Mouse (Mus musculus) CH12.LX (cell line): Measurements from ENCODE around the gene Gins1. TPM values are rescaled to one million over a fixed set of nuclear protein-coding genes. Genes with fewer than 3 reads are reported as not detected.

Source experiments
- DNase-seq: peaks from one replicate; pipeline ENCODE4 v3.0.0-alpha.2; 2013; ENCODE audit errors: extremely low read depth
- H3K27ac ChIP-seq: 2 replicates; pipeline ENCODE4 v1.5.1; 2012; ENCODE audit warnings: low read depth, mild to moderate bottlenecking, control low read depth, moderate library complexity; ENCODE audit not compliant: insufficient read depth
- H3K27me3 ChIP-seq: replicated peaks from 2 replicates; pipeline ENCODE3; 2012; ENCODE audit warnings: inconsistent platforms
- H3K36me3 ChIP-seq, 2 experiments: replicated peaks in 1 of 2; 2 replicates each; pipeline versions ENCODE3 to v1.6.1; 2012; ENCODE audit warnings: inconsistent platforms in 1 of 2, low read length in 1 of 2, mild to moderate bottlenecking in 1 of 2, mixed read lengths in 1 of 2, moderate library complexity in 1 of 2; ENCODE audit not compliant: control insufficient read depth in 1 of 2, insufficient read depth in 1 of 2
- H3K4me1 ChIP-seq, 2 experiments: 2 replicates each; pipeline ENCODE4 v1.6.1; 2012; ENCODE audit warnings: inconsistent platforms in 1 of 2, moderate library complexity in 1 of 2; ENCODE audit not compliant: insufficient read depth in 2 of 2, control insufficient read depth in 1 of 2
- H3K4me2 ChIP-seq: 2 replicates; pipeline ENCODE4 v1.6.1; 2012; ENCODE audit warnings: low read depth, mild to moderate bottlenecking, control low read depth; ENCODE audit not compliant: poor library complexity, insufficient read depth, severe bottlenecking
- H3K4me3 ChIP-seq, 3 experiments: fragments of 150-350 bp in 1 of 3; sonication (generic) in 1 of 3; replicated peaks in 1 of 3; 2 replicates each; pipeline versions ENCODE3 to v1.5.1; 2011 to 2012; ENCODE audit warnings: low read depth in 2 of 3, low read length in 2 of 3, mild to moderate bottlenecking in 2 of 3, moderate library complexity in 2 of 3, control low read depth in 1 of 3, improper control_type of control experiment in 1 of 3, inconsistent platforms in 1 of 3, mixed read lengths in 1 of 3; ENCODE audit not compliant: poor library complexity in 1 of 3
- H3K79me2 ChIP-seq: replicated peaks from 2 replicates; pipeline ENCODE4 v1.6.1; 2012; ENCODE audit warnings: mild to moderate bottlenecking, moderate library complexity; ENCODE audit not compliant: control insufficient read depth, poor library complexity, insufficient read depth, severe bottlenecking; ENCODE audit errors: extremely low read depth
- H3K9ac ChIP-seq: 2 replicates; pipeline ENCODE4 v1.6.1; 2012; ENCODE audit warnings: low read depth, mild to moderate bottlenecking, control low read depth, moderate library complexity; ENCODE audit not compliant: insufficient read depth
- H3K9me3 ChIP-seq: replicated peaks from 2 replicates; pipeline ENCODE3; 2012; ENCODE audit warnings: low read length, inconsistent platforms, mixed read lengths
- BHLHE40 ChIP-seq: IDR thresholded peaks from 2 replicates; pipeline ENCODE4 v1.6.1; 2011; ENCODE audit warnings: mild to moderate bottlenecking, low read depth, low read length, improper control_type of control experiment
- CHD1 ChIP-seq: IDR thresholded peaks from 2 replicates; pipeline ENCODE4 v1.6.1; 2012; ENCODE audit warnings: low read depth, low read length, improper control_type of control experiment, inconsistent platforms
- CHD2 ChIP-seq: IDR thresholded peaks from 2 replicates; pipeline ENCODE4 v1.6.1; 2011; ENCODE audit warnings: low read length, improper control_type of control experiment
- CTCF ChIP-seq, 2 experiments: IDR thresholded peaks in 1 of 2; conservative IDR thresholded peaks in 1 of 2; 2 replicates each; pipeline ENCODE4 v1.5.1; 2011 to 2012; ENCODE audit warnings: low read depth in 2 of 2, low read length in 2 of 2, improper control_type of control experiment in 1 of 2, inconsistent platforms in 1 of 2, mild to moderate bottlenecking in 1 of 2, moderate library complexity in 1 of 2
- E2F4 ChIP-seq: IDR thresholded peaks from 2 replicates; pipeline ENCODE4 v1.6.1; 2011; ENCODE audit warnings: low read depth, low read length, improper control_type of control experiment; ENCODE audit not compliant: insufficient replicate concordance
- EP300 ChIP-seq: IDR thresholded peaks from 2 replicates; pipeline ENCODE4 v1.6.1; 2011; ENCODE audit warnings: low read length, improper control_type of control experiment
- GABPA ChIP-seq: IDR thresholded peaks from 2 replicates; pipeline ENCODE4 v1.6.1; 2012; ENCODE audit warnings: low read depth, low read length, improper control_type of control experiment, inconsistent platforms; ENCODE audit not compliant: insufficient replicate concordance
- HCFC1 ChIP-seq: IDR thresholded peaks from 2 replicates; pipeline ENCODE4 v1.6.1; 2012; ENCODE audit warnings: low read depth, mild to moderate bottlenecking, inconsistent platforms, low read length, improper control_type of control experiment
- JUN ChIP-seq: IDR thresholded peaks from 2 replicates; pipeline ENCODE4 v1.6.1; 2011; ENCODE audit warnings: low read depth, mild to moderate bottlenecking, low read length, improper control_type of control experiment, moderate library complexity; ENCODE audit not compliant: insufficient read depth
- MAFK ChIP-seq: IDR thresholded peaks from 2 replicates; pipeline ENCODE4 v1.6.1; 2011; ENCODE audit warnings: low read length, improper control_type of control experiment; ENCODE audit not compliant: insufficient replicate concordance
- MAX ChIP-seq: IDR thresholded peaks from 2 replicates; pipeline ENCODE4 v1.6.1; 2011; ENCODE audit warnings: low read length, improper control_type of control experiment
- MAZ ChIP-seq: IDR thresholded peaks from 2 replicates; pipeline ENCODE4 v1.6.1; 2012; ENCODE audit warnings: low read depth, mild to moderate bottlenecking, inconsistent platforms, low read length, improper control_type of control experiment, moderate library complexity
- MEF2A ChIP-seq: IDR thresholded peaks from 2 replicates; pipeline ENCODE4 v1.6.1; 2014; ENCODE audit warnings: low read depth, mild to moderate bottlenecking, inconsistent platforms, low read length, improper control_type of control experiment, borderline replicate concordance
- MXI1 ChIP-seq: IDR thresholded peaks from 2 replicates; pipeline ENCODE4 v1.6.1; 2011; ENCODE audit warnings: mild to moderate bottlenecking, low read depth, low read length, improper control_type of control experiment
- NRF1 ChIP-seq: IDR thresholded peaks from 2 replicates; pipeline ENCODE4 v1.6.1; 2014; ENCODE audit warnings: low read depth, mild to moderate bottlenecking, inconsistent platforms, low read length, improper control_type of control experiment, moderate library complexity
- POLR2A ChIP-seq: IDR thresholded peaks from 2 replicates; pipeline ENCODE4 v1.6.1; 2011; ENCODE audit warnings: low read depth, mild to moderate bottlenecking, improper control_type of control experiment, low read length
- POLR2AphosphoS2 ChIP-seq: IDR thresholded peaks from 2 replicates; pipeline ENCODE4 v1.6.1; 2011; ENCODE audit warnings: low read depth, low read length, improper control_type of control experiment
- RCOR1 ChIP-seq: conservative IDR thresholded peaks from 2 replicates; pipeline ENCODE4 v1.6.1; 2012; ENCODE audit warnings: low read depth, mild to moderate bottlenecking, inconsistent platforms, low read length, improper control_type of control experiment
- TBP ChIP-seq: conservative IDR thresholded peaks from 2 replicates; pipeline ENCODE4 v1.6.1; 2011; ENCODE audit warnings: low read depth, low read length, improper control_type of control experiment
- UBTF ChIP-seq: IDR thresholded peaks from 2 replicates; pipeline ENCODE4 v1.6.1; 2012; ENCODE audit warnings: low read depth, mild to moderate bottlenecking, inconsistent platforms, low read length, improper control_type of control experiment, moderate library complexity
- USF2 ChIP-seq: conservative IDR thresholded peaks from 2 replicates; pipeline ENCODE4 v1.6.1; 2011; ENCODE audit warnings: low read depth, low read length, improper control_type of control experiment
- ZC3H11A ChIP-seq: IDR thresholded peaks from 2 replicates; pipeline ENCODE4 v1.6.1; 2012; ENCODE audit warnings: low read depth, mild to moderate bottlenecking, inconsistent platforms, low read length, improper control_type of control experiment
- ZMIZ1 ChIP-seq: IDR thresholded peaks from 2 replicates; pipeline ENCODE4 v1.6.1; 2012; ENCODE audit warnings: low read depth, mild to moderate bottlenecking, inconsistent platforms, low read length, improper control_type of control experiment
- dilution Hi-C: fragments of 300-500 bp; cut with MboI; formaldehyde crosslinking; loops from 2 replicates; pipeline ENCODE4 v1.14.3; 2020; ENCODE audit warnings: low sequenced_read_pairs; ENCODE audit not compliant: extremely low pct_unique_long_range_greater_than_20kb, extremely low pct_ligation_motif_present
- in situ Hi-C: fragments of 300-500 bp; cut with MboI; formaldehyde crosslinking; loops from 3 replicates; pipeline ENCODE4 v1.14.3; 2019; ENCODE audit warnings: low sequenced_read_pairs, low pct_ligation_motif_present, low pct_unique_long_range_greater_than_20kb, mixed read lengths
- polyA plus RNA-seq: library from polyadenylated mRNA; unstranded; fragments of >175 nt; gene quantifications from 2 replicates; pipeline ENCODE4 v1.2.1, GENCODE M21; 2012; ENCODE audit warnings: low read depth; ENCODE audit not compliant: insufficient read length
- total RNA-seq, 2 experiments: library from RNA; depleted of rRNA; stranded (reverse); fragments of 300-350 nt in 1 of 2; fragments of >200 nt in 1 of 2; gene quantifications; 2 replicates each; pipeline ENCODE4 v1.2.3; 2012 to 2014

Gene Gins1
- total and polyA plus RNA-seq, 3 experiments, result 41.4 to 76.7 (median 65.9) TPM

DNA sequence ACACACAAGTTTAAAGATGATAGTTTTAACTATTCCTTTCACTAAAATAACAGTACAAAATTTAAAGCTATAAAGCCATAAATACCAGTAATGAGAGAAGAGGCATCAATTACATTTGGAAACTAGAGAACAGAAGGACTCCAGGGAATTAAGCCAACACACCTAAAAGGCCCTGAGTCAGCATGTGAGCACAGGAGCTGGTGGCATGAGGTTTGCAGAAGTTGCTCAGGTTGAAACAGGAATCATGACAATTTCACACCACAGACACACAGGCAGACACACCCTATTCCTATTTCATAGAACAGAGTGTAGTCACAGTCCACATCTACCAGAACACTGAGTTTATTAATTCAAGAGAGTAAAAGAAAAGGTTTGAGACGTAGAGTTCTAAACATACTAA lies 30.7 kb upstream of the Gins1 start:
- H3K9me3 ChIP-seq, result no peaks in the 10 kb centered on the region
- H3K27me3 ChIP-seq, result no peaks in the 10 kb centered on the region
- H3K4me2 ChIP-seq, result no peak overlapping the region
- no peak overlapping the region for H3K4me3 ChIP-seq
- peaks cover 0 to 13% of the 10 kb centered on the region in 2 experiments for H3K36me3 ChIP-seq
- H3K27ac ChIP-seq, result no peak overlapping the region
- H3K4me1 ChIP-seq, result peaks cover 8 to 43% of the 10 kb centered on the region in 2 experiments; a peak in 3 of 4 replicates
- dilution Hi-C loops, result no loop called here
- TF ChIP-seq MAFK (0 out of 2 replicates have a peak, but pooled peaks have one; percentile 69), HCFC1 (no peak)
- peaks cover 3% of the 10 kb centered on the region; the same call in 1 of the 2 replicates for H3K79me2 ChIP-seq
- in situ Hi-C loops, result no loop called here
- H3K9ac ChIP-seq, result no peak overlapping the region
- peak; percentile 39 for DNase-seq

DNA sequence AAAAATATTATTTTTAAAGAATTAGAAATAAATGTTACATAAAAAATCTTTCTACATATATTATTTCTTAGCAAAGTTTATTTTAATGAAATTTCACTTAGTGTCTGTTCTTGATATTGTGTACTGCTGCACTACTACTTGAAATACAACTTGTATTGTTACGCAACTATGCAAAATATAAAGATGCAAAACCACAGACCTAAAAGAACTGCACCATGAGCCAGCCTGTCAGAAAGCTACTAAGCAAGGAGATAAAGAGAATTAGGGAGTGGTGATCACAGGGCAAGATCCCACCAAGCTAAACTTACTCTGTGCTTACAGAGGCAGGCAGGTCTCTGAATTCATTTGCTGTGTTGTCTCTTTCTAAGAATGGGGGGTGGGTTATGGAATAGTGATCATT lies 30.0 kb upstream of the Gins1 start:
- DNase-seq, result no peak
- Histone ChIP-seq H3K4me1 (peaks cover 3 to 36% of the 10 kb centered on the region in 2 experiments; a peak in 3 of 4 replicates), H3K4me2 (no peak overlapping the region), H3K9me3 (no peaks in the 10 kb centered on the region), H3K27me3 (no peaks in the 10 kb centered on the region), H3K9ac (no peak overlapping the region), H3K36me3 (peaks cover 0 to 13% of the 10 kb centered on the region in 2 experiments), H3K79me2 (peaks cover 3% of the 10 kb centered on the region; the same call in 1 of the 2 replicates), H3K27ac (no peak overlapping the region), H3K4me3 (no peak overlapping the region)
- dilution Hi-C loops (no loop called here), in situ Hi-C loops (no loop called here)
- TF ChIP-seq JUN (no peak), POLR2AphosphoS2 (no peak), MAFK (no peak), GABPA (no peak), CHD2 (no peak), EP300 (no peak), RCOR1 (no peak), ZC3H11A (no peak), USF2 (no peak), CTCF (conservative IDR thresholded peaks at IDR 0.05 in 1 of 2, IDR thresholded peaks at IDR 0.05 in 1 of 2; ENCODE audit: low read depth in 2 of 2, low read length in 2 of 2) (no peak), MAZ (no peak), MAX (no peak), MXI1 (no peak), MEF2A (no peak), POLR2A (no peak), UBTF (no peak)

DNA sequence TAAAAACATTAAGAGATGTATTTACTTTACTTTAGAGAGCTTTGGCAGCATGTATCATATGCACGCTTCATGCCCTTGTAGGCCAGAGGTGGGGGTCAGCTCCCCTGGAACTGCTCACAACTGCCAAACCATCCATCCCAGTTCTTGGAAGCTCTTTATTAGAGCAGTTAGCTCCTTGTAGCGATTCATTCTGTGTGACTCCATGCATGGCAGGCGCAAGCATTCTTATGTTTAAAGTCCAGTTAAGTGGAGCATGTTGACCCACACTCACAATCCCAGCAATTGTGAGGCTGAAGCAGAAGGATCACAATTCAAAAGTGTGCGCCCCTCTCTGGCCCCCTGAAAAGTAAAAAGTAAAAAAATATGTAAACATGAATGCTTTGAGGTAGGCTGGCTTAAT lies 27.6 kb upstream of the Gins1 start:
- Histone ChIP-seq H3K27ac (no peak overlapping the region), H3K4me1 (peaks cover 3 to 24% of the 10 kb centered on the region in 2 experiments; a peak in 3 of 4 replicates), H3K4me3 (no peak overlapping the region), H3K27me3 (no peaks in the 10 kb centered on the region), H3K36me3 (peaks cover 0 to 15% of the 10 kb centered on the region in 2 experiments), H3K9ac (no peak overlapping the region), H3K79me2 (peaks cover 3% of the 10 kb centered on the region; the same call in 1 of the 2 replicates), H3K4me2 (no peak overlapping the region), H3K9me3 (no peaks in the 10 kb centered on the region)
- in situ Hi-C loops, result no loop called here
- no peak for DNase-seq
- dilution Hi-C loops, result no loop called here
- no peak for TF ChIP-seq NRF1
- TF ChIP-seq MAFK, result no peak
- TF ChIP-seq CHD1, result no peak
- no peak for TF ChIP-seq GABPA
- TF ChIP-seq ZMIZ1, result no peak
- no peak for TF ChIP-seq USF2
- no peak for TF ChIP-seq ZC3H11A
- TF ChIP-seq TBP, result no peak
- TF ChIP-seq CTCF (conservative IDR thresholded peaks at IDR 0.05 in 1 of 2, IDR thresholded peaks at IDR 0.05 in 1 of 2; ENCODE audit: low read depth in 2 of 2, low read length in 2 of 2), result no peak
- no peak for TF ChIP-seq BHLHE40
- no peak for TF ChIP-seq E2F4
- no peak for TF ChIP-seq CHD2
- no peak for TF ChIP-seq JUN
